Mouse (Mus musculus) neural tube, embryonic 12.5 days (tissue): Measurements from ENCODE around the gene Rnaseh2a. TPM values are rescaled to one million over a fixed set of nuclear protein-coding genes. Genes with fewer than 3 reads are reported as not detected.

ENCODE experiments used
- ATAC-seq: fragments of 200-750 bp; cut with Nextera tagmentation; 2 replicates; pipeline ENCODE4 v1.8.0; 2017; ENCODE audit warnings: low read depth, mild to moderate bottlenecking, moderate TSS enrichment, moderate library complexity; ENCODE audit not compliant: low FRiP score
- H3K27ac ChIP-seq: fragments of 300-500 bp; sonication (generic); 2 replicates; pipeline ENCODE4 v1.5.1; 2016
- H3K27me3 ChIP-seq: fragments of 300-500 bp; sonication (generic); replicated peaks from 2 replicates; pipeline ENCODE4 v1.6.1; 2016; ENCODE audit warnings: mild to moderate bottlenecking
- H3K36me3 ChIP-seq: fragments of 300-500 bp; sonication (generic); 2 replicates; pipeline ENCODE4 v1.6.1; 2016; ENCODE audit warnings: mild to moderate bottlenecking
- H3K4me1 ChIP-seq: fragments of 300-500 bp; sonication (generic); 2 replicates; pipeline ENCODE4 v1.6.1; 2016
- H3K4me2 ChIP-seq: fragments of 300-500 bp; sonication (generic); replicated peaks from 2 replicates; pipeline ENCODE4 v1.6.1; 2016; ENCODE audit warnings: mild to moderate bottlenecking
- H3K4me3 ChIP-seq: fragments of 300-500 bp; sonication (generic); 2 replicates; pipeline ENCODE4 v1.5.1; 2016
- H3K9ac ChIP-seq: fragments of 300-500 bp; sonication (generic); 2 replicates; pipeline ENCODE4 v1.6.1; 2016; ENCODE audit warnings: mild to moderate bottlenecking
- H3K9me3 ChIP-seq: fragments of 300-500 bp; sonication (generic); 2 replicates; pipeline ENCODE4 v1.6.1; 2016; ENCODE audit warnings: mild to moderate bottlenecking
- WGBS: fragments of 180-500 bp; shearing (Covaris S2); methylation state at CpG from one replicate; pipeline ENCODE4 v1.1.7; 2016; 5-methylcytosine and 5-hydroxymethylcytosine counted together
- polyA plus RNA-seq: library from polyadenylated mRNA; unstranded; fragments of >200 nt; fragmentation: Nextera tagmentation; extraction: Ambion mirVana; gene quantifications from 2 replicates; pipeline ENCODE4 v1.2.1, GENCODE M21; 2016

Gene Rnaseh2a
- polyA plus RNA-seq, 1 experiment from 2014 or later = 78.4 TPM

DNA sequence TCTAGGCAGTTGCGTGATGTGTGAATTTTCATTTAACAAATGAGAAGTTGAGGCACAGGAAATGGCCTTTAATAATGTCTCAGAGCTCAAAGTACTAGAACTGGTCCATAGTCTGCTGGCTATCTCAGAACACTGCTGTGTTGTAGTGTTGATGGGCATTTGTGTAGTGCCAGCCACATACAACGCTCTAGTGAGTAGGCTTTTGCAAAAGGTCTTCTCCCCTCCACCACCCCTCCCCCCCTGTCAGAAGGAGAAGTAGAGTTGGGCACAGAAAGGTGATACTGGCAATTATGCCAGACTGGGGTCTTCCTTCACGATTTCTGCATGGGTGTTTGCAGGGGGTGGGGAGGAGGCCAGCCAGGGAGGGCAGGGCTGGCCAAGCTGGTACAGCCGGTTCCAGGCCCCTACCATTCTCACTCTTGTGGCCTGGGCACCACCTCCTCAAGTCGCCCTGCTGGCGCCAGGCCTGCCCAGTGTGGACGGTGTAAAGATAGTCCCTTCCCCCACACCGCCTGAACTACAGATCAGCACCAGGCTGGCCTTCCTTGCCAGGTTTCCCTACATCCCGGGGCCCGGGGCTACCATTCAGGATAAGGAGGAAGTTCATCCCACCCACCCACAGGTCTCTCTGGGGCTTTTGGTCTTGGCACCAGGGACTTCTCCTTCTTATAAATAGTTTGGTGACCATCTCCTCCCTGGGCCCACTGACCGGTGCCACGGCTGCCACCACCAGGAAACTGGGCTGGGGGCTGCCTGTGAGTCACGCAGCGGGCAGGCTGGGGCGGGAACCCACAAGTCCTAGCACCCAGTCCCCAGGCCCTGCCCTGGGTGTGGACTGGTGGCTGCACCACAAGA lies 12.3 kb upstream of the Rnaseh2a start:
- Histone ChIP-seq H3K36me3 (no peaks in the 10 kb centered on the region), H3K27me3 (peaks cover 59% of the 10 kb centered on the region), H3K27ac (no peak overlapping the region), H3K9ac (no peak overlapping the region), H3K4me2 (no peak overlapping the region), H3K4me3 (no peak overlapping the region), H3K4me1 (peaks cover 60% of the 10 kb centered on the region), H3K9me3 (no peaks in the 10 kb centered on the region)
- no peak for ATAC-seq
- 86% methylated on average over 15 of the region's 15 CpGs for WGBS

DNA sequence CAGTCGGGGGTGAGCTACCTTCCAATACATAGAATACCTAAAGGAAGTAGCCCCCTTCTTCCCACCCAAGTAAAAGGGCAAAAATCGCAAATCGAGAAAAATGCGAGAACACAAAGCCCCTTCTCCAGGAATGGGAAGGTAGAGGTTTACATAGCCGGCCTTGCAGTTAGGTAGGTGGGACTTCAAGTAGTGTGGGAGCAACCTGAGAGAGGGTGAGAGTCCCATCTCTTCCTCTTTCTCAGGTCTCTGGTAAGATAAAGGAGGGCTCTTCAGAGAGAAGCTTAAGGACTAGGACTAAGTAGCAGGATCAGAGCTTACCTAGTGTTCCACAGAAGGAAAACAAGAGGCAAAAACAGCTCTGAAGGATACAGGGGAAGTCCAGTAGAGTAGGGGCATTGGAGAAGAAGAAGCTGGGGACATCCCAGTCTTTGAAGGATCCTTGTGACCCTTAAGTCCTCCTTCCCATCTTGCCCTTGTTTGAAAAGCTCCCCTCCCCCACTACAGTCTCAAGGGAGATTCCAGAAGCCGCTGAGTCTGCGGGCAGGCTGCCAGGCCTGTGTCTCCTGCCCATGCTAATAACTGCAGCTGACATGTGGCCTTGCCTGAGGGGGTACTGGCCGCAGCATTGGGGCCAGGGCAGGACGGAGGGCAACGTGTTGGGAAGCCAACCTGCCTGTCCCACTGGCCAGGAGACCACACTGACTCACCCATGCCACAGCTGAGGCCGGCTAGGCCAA lies 11.2 kb upstream of the Rnaseh2a start:
- peaks cover 51% of the 10 kb centered on the region for H3K27me3 ChIP-seq
- no peak overlapping the region for H3K27ac ChIP-seq

DNA sequence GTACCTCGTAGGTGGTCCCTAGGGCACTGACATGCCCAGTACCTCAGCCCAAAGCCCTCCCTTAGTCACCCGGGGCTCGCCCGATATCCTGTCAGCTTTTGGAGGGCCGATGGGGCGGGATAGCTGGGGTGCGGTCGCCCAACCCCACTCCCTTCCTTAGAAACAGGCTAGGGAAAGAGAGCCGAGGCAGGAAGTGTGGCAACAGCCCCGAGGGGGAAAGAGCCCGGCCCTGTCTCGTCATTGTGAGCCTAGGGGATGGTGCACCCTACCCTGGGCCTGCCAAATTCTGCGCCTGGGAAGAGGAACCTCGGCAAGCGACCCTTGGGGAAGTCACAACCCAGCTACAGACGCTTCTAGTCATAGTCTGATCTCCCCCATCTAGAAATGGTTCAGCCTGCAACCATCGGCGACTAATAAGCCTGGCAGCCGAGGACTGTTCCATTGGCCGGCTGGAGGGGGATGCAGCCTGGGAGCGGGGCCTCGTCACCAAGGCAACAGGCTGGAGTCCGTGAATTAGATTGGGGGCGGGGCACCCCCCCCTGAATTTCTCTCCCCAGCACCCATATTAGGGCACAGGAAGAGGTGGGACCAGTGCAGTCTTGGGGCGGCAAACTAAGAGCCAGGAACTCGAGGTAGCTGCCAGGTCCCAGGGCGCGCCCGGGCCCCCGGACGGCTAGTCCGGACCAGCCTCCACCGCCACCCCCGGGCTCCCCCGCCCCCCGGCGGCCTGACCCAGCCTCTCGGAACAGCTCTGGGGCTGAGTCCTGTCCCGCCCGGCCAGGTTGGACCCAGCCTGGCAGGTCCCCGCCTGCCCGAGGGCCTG lies 10.2 kb upstream of the Rnaseh2a start:
- ATAC-seq = peak; percentile 6; the same call in 1 of the 2 replicates
- H3K36me3 ChIP-seq = no peaks in the 10 kb centered on the region
- H3K27ac ChIP-seq = no peak overlapping the region
- peak overlapping the region; percentile 26 for H3K4me3 ChIP-seq
- peaks cover 60% of the 10 kb centered on the region for H3K4me1 ChIP-seq
- no peaks in the 10 kb centered on the region for H3K9me3 ChIP-seq
- H3K9ac ChIP-seq = peak overlapping the region; percentile 48
- WGBS = 3% methylated on average over 41 of the region's 42 CpGs
- peaks cover 47% of the 10 kb centered on the region for H3K27me3 ChIP-seq
- H3K4me2 ChIP-seq = peak overlapping the region; percentile 98

More for the DNA sequence above, 11.2 kb upstream of the Rnaseh2a start:
- H3K36me3 ChIP-seq = no peaks in the 10 kb centered on the region
- 37% methylated on average over 11 of the region's 11 CpGs for WGBS
- ATAC-seq = no peak
- H3K4me2 ChIP-seq = peak overlapping the region; percentile 98
- H3K4me1 ChIP-seq = peaks cover 65% of the 10 kb centered on the region
- H3K4me3 ChIP-seq = no peak overlapping the region
- 0 out of 2 replicates have a peak overlapping the region, but pooled peaks have one; percentile 40 for H3K9ac ChIP-seq
- no peaks in the 10 kb centered on the region for H3K9me3 ChIP-seq

GRCm38 (mm10) chr8:84978248-84978940 lies 8.8 kb upstream of the Rnaseh2a start, which contains the start of gene Junb:
Gene Junb, minus strand, starts transcription at chr8:84978718.
- WGBS = under 1% methylated on average over 63 of the region's 63 CpGs
- Histone ChIP-seq H3K36me3 (peaks cover 9% of the 10 kb centered on the region), H3K4me2 (peak within 1 kb of the TSS; percentile 98), H3K27ac (no peak within 1 kb of the TSS; the same call in 1 of the 2 replicates), H3K9ac (peak within 1 kb of the TSS; percentile 61), H3K9me3 (no peaks in the 10 kb centered on the region), H3K4me3 (peak within 1 kb of the TSS; percentile 46), H3K27me3 (peaks cover 44% of the 10 kb centered on the region), H3K4me1 (peaks cover 56% of the 10 kb centered on the region)
- peak; percentile 31 for ATAC-seq

- H3K4me3 ChIP-seq = peak overlapping the region; percentile 46
- peak overlapping the region; percentile 61 for H3K9ac ChIP-seq
- 1% methylated on average over 70 of the region's 70 CpGs for WGBS
- H3K36me3 ChIP-seq = peaks cover 16% of the 10 kb centered on the region
- peaks cover 40% of the 10 kb centered on the region for H3K27me3 ChIP-seq
- no peak overlapping the region for H3K27ac ChIP-seq
- no peaks in the 10 kb centered on the region for H3K9me3 ChIP-seq
- no peak for ATAC-seq
- peaks cover 56% of the 10 kb centered on the region for H3K4me1 ChIP-seq
- peak overlapping the region; percentile 98 for H3K4me2 ChIP-seq
These were observed 8.1 kb upstream of the Rnaseh2a start for GRCm38 (mm10) chr8:84977435-84978247.

- WGBS = 2% methylated on average over 25 of the region's 25 CpGs
- Histone ChIP-seq H3K27ac (no peak overlapping the region), H3K4me1 (peaks cover 56% of the 10 kb centered on the region)
These were observed 7.3 kb upstream of the Rnaseh2a start for GRCm38 (mm10) chr8:84976763-84977434.

GRCm38 (mm10) chr8:84976031-84976762 lies 6.6 kb upstream of the Rnaseh2a start:
- peak overlapping the region; percentile 98 for H3K4me2 ChIP-seq
- H3K4me1 ChIP-seq = peaks cover 57% of the 10 kb centered on the region
- 0 out of 2 replicates have a peak overlapping the region, but pooled peaks have one; percentile 4 for H3K27ac ChIP-seq
- peak overlapping the region; percentile 46 for H3K4me3 ChIP-seq
- WGBS = 1% methylated on average over 61 of the region's 61 CpGs
- H3K36me3 ChIP-seq = peaks cover 30% of the 10 kb centered on the region
- no peaks in the 10 kb centered on the region for H3K9me3 ChIP-seq
- ATAC-seq = peak; percentile 79
- H3K27me3 ChIP-seq = peaks cover 30% of the 10 kb centered on the region
- peak overlapping the region; percentile 62 for H3K9ac ChIP-seq

More at GRCm38 (mm10) chr8:84976763-84977434, 7.3 kb upstream of the Rnaseh2a start:
- peaks cover 32% of the 10 kb centered on the region for H3K27me3 ChIP-seq
- H3K4me3 ChIP-seq = peak overlapping the region; percentile 46
- peak overlapping the region; percentile 62 for H3K9ac ChIP-seq
- no peaks in the 10 kb centered on the region for H3K9me3 ChIP-seq
- no peak for ATAC-seq
- H3K4me2 ChIP-seq = peak overlapping the region; percentile 98
- H3K36me3 ChIP-seq = peaks cover 23% of the 10 kb centered on the region

- peaks cover 36% of the 10 kb centered on the region for H3K36me3 ChIP-seq
- H3K9ac ChIP-seq = no peak overlapping the region
- peaks cover 57% of the 10 kb centered on the region for H3K4me1 ChIP-seq
- 37% methylated on average over 7 of the region's 7 CpGs for WGBS
- H3K27me3 ChIP-seq = peaks cover 28% of the 10 kb centered on the region
- H3K27ac ChIP-seq = no peak overlapping the region
- ATAC-seq = no peak
- H3K4me2 ChIP-seq = peak overlapping the region; percentile 98
- no peaks in the 10 kb centered on the region for H3K9me3 ChIP-seq
- H3K4me3 ChIP-seq = no peak overlapping the region
These were observed 5.9 kb upstream of the Rnaseh2a start for GRCm38 (mm10) chr8:84975434-84975833.

GRCm38 (mm10) chr8:84974543-84975142 lies 5.1 kb upstream of the Rnaseh2a start:
- Histone ChIP-seq H3K4me3 (no peak overlapping the region), H3K9ac (no peak overlapping the region), H3K36me3 (peaks cover 36% of the 10 kb centered on the region), H3K4me1 (peaks cover 54% of the 10 kb centered on the region), H3K9me3 (no peaks in the 10 kb centered on the region), H3K27me3 (peaks cover 23% of the 10 kb centered on the region), H3K27ac (no peak overlapping the region), H3K4me2 (0 out of 2 replicates have a peak overlapping the region, but pooled peaks have one; percentile 12)
- ATAC-seq = no peak
- 83% methylated on average over 8 of the region's 8 CpGs for WGBS
